Mouse (Mus musculus) thymus, adult 2 months (tissue): ENCODE results near the gene Aadacl2.

ENCODE experiments used
- CTCF ChIP-seq: fragments of 200-500 bp; IDR thresholded peaks from 2 replicates; pipeline ENCODE4 v1.5.1; 2012; ENCODE audit warnings: mild to moderate bottlenecking, control low read depth, low read length, moderate library complexity, borderline replicate concordance; ENCODE audit not compliant: control insufficient read depth, poor library complexity, insufficient read depth; ENCODE audit errors: extremely low read depth
- POLR2A ChIP-seq: fragments of 200-500 bp; IDR thresholded peaks from 2 replicates; pipeline ENCODE4 v1.6.1; 2012; ENCODE audit warnings: mild to moderate bottlenecking, low read length, control low read depth, moderate library complexity; ENCODE audit not compliant: control insufficient read depth, poor library complexity, insufficient read depth; ENCODE audit errors: extremely low read depth

DNA sequence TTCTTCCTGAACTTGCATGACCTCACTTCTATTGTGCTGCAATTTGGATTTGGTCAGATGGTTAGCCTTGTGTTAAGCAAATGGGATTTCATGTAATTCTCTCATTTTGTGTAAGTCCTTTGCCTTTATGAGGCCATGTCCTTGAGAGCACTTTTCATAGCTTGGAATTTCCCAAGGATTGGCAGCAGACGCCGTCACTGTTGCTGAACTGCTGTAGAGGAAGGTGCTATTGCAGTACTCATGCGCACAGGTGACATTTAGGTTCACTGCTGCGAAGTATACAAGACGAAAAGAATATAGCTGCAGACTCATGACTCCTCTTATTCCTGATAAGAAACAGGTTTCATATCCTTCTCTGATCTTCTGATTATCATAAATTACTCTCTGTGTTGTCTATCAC, 35.7 kb upstream of the Aadacl2 start:
- TF ChIP-seq POLR2A (no peak), CTCF (no peak)
